Mouse (Mus musculus) cortical plate, adult 2 months (tissue): Measurements from ENCODE around the gene Wbp1. TPM values are rescaled to one million over a fixed set of nuclear protein-coding genes. Genes with fewer than 3 reads are reported as not detected.
A peak's percentile ranks its signal among the peaks of the same experiment; 100 is the strongest.

Experiments
- H3K27ac ChIP-seq: fragments of 200-500 bp; 2 replicates; pipeline ENCODE4 v1.5.1; 2012; ENCODE audit warnings: low read length, control low read depth, inconsistent platforms; ENCODE audit not compliant: insufficient read depth
- H3K4me1 ChIP-seq: fragments of 200-500 bp; 2 replicates; pipeline ENCODE4 v1.6.1; 2011; ENCODE audit warnings: low read length; ENCODE audit not compliant: control insufficient read depth, insufficient read depth
- H3K4me3 ChIP-seq: fragments of 200-500 bp; 2 replicates; pipeline ENCODE4 v1.5.1; 2011; ENCODE audit warnings: mild to moderate bottlenecking, low read length, control low read depth; ENCODE audit not compliant: insufficient read depth
- CTCF ChIP-seq: fragments of 200-500 bp; IDR thresholded peaks from 2 replicates; pipeline ENCODE4 v1.5.1; 2011; ENCODE audit warnings: mild to moderate bottlenecking, control low read depth, low read length; ENCODE audit not compliant: insufficient read depth; ENCODE audit errors: extremely low read depth
- POLR2A ChIP-seq: fragments of 200-500 bp; IDR thresholded peaks from 2 replicates; pipeline ENCODE4 v1.6.1; 2011; ENCODE audit warnings: mild to moderate bottlenecking, low read length, control low read depth; ENCODE audit not compliant: insufficient read depth; ENCODE audit errors: extremely low read depth
- polyA plus RNA-seq: library from polyadenylated mRNA; depleted of rRNA; stranded (reverse); fragments of >200 nt; gene quantifications from 2 replicates; pipeline ENCODE4 v1.2.3, GENCODE M21; 2012

The Wbp1 gene
- polyA plus RNA-seq, 1 experiment: 74.4 TPM

GRCm38 (mm10) chr6:83118825-83119733 is 2.3 kb downstream of the Wbp1 start:
- H3K4me1 ChIP-seq: no peaks in the 10 kb centered on the region
- H3K27ac ChIP-seq: no peak overlapping the region
- no peak overlapping the region for H3K4me3 ChIP-seq
- TF ChIP-seq POLR2A: no peak
- TF ChIP-seq CTCF: no peak

GRCm38 (mm10) chr6:83118369-83118768 is 3.0 kb downstream of the Wbp1 start:
- Histone ChIP-seq H3K27ac (no peak overlapping the region), H3K4me3 (no peak overlapping the region), H3K4me1 (no peaks in the 10 kb centered on the region)
- TF ChIP-seq POLR2A (0 out of 2 replicates have a peak, but pooled peaks have one; percentile 24), CTCF (no peak)

- Histone ChIP-seq H3K4me3 (no peak overlapping the region), H3K4me1 (no peaks in the 10 kb centered on the region), H3K27ac (no peak overlapping the region)
- no peak for TF ChIP-seq CTCF
- no peak for TF ChIP-seq POLR2A
These were observed 3.7 kb downstream of the Wbp1 start for GRCm38 (mm10) chr6:83117616-83118015.

- Histone ChIP-seq H3K4me1 (no peaks in the 10 kb centered on the region), H3K4me3 (no peak overlapping the region), H3K27ac (no peak overlapping the region)
- TF ChIP-seq CTCF (no peak), POLR2A (no peak)
These were observed 4.3 kb downstream of the Wbp1 start for GRCm38 (mm10) chr6:83117165-83117438.

- Histone ChIP-seq H3K27ac (no peak overlapping the region), H3K4me3 (peak overlapping the region; percentile 64), H3K4me1 (no peaks in the 10 kb centered on the region)
- TF ChIP-seq POLR2A (no peak), CTCF (no peak)
These were observed 4.8 kb downstream of the Wbp1 start for GRCm38 (mm10) chr6:83116373-83117164.

- H3K4me1 ChIP-seq: no peaks in the 10 kb centered on the region
- H3K4me3 ChIP-seq: peak overlapping the region; percentile 64
- TF ChIP-seq POLR2A (no peak), CTCF (no peak)
- no peak overlapping the region for H3K27ac ChIP-seq
These were observed 5.5 kb downstream of the Wbp1 start for GRCm38 (mm10) chr6:83115682-83116372.

- H3K4me1 ChIP-seq: no peaks in the 10 kb centered on the region
- peak; percentile 95 for TF ChIP-seq POLR2A
- no peak for TF ChIP-seq CTCF
- peak within 1 kb of the TSS; percentile 64 for H3K4me3 ChIP-seq
- peak within 1 kb of the TSS; percentile 19; the same call in 1 of the 2 replicates for H3K27ac ChIP-seq
These were observed 6.2 kb downstream of the Wbp1 start, which contains the start of gene Mogs for GRCm38 (mm10) chr6:83115011-83115671. TSS of gene Mogs (plus strand) at chr6:83115496.

GRCm38 (mm10) chr6:83111510-83112136 is 9.7 kb downstream of the Wbp1 start:
- Histone ChIP-seq H3K4me3 (no peak overlapping the region), H3K4me1 (peaks cover 3% of the 10 kb centered on the region; the same call in 1 of the 2 replicates), H3K27ac (no peak overlapping the region)
- no peak for TF ChIP-seq POLR2A
- TF ChIP-seq CTCF: no peak
